Mouse (Mus musculus) stomach, postnatal 0 days (tissue): ENCODE data around the gene Wscd1. TPM values are rescaled to one million over a fixed set of nuclear protein-coding genes. Genes with fewer than 3 reads are reported as not detected.

ENCODE experiments used
- ATAC-seq: fragments of 200-750 bp; cut with Nextera tagmentation; 2 replicates; pipeline ENCODE4 v1.8.0; 2017; ENCODE audit not compliant: low FRiP score, low TSS enrichment
- DNase-seq: peaks from one replicate; pipeline ENCODE4 v3.0.0-alpha.2; 2016; ENCODE audit warnings: low spot score
- H3K27ac ChIP-seq: fragments of 300-500 bp; sonication (generic); replicated peaks from 2 replicates; pipeline ENCODE4 v1.5.1; 2014; ENCODE audit warnings: mild to moderate bottlenecking, control low read depth
- H3K27me3 ChIP-seq: fragments of 300-500 bp; sonication (generic); 2 replicates; pipeline ENCODE4 v1.6.1; 2014; ENCODE audit warnings: low read length; ENCODE audit not compliant: control insufficient read depth, insufficient read depth
- H3K36me3 ChIP-seq: fragments of 300-500 bp; sonication (generic); 2 replicates; pipeline ENCODE4 v1.6.1; 2014; ENCODE audit warnings: low read length, mixed read lengths; ENCODE audit not compliant: control insufficient read depth, insufficient read depth
- H3K4me1 ChIP-seq: fragments of 300-500 bp; sonication (generic); replicated peaks from 2 replicates; pipeline ENCODE4 v1.6.1; 2014; ENCODE audit warnings: antibody characterized with exemption; ENCODE audit not compliant: control insufficient read depth, insufficient read depth
- H3K4me2 ChIP-seq: fragments of 300-500 bp; sonication (generic); replicated peaks from 2 replicates; pipeline ENCODE4 v1.6.1; 2014; ENCODE audit warnings: low read depth, mild to moderate bottlenecking, control low read depth, moderate library complexity
- H3K4me3 ChIP-seq: fragments of 300-500 bp; sonication (generic); 2 replicates; pipeline ENCODE4 v1.5.1; 2014; ENCODE audit warnings: low read depth, low read length, control low read depth
- H3K9ac ChIP-seq: fragments of 300-500 bp; sonication (generic); 2 replicates; pipeline ENCODE4 v1.6.1; 2014; ENCODE audit warnings: mild to moderate bottlenecking, low read length, control low read depth, mixed read lengths
- H3K9me3 ChIP-seq: fragments of 300-500 bp; sonication (generic); 2 replicates; pipeline ENCODE4 v1.6.1; 2016; ENCODE audit warnings: low read length; ENCODE audit not compliant: control insufficient read depth
- CTCF ChIP-seq: IDR thresholded peaks from 2 replicates; pipeline ENCODE4 v1.5.1; 2016; ENCODE audit warnings: antibody characterized with exemption, low read depth, mild to moderate bottlenecking, moderate library complexity
- EP300 ChIP-seq: optimal IDR thresholded peaks from 2 replicates; pipeline ENCODE3; 2016; ENCODE audit warnings: antibody characterized with exemption
- WGBS: fragments of 180-500 bp; shearing (Covaris S2); extraction: QIAGEN DNeasy Blood & Tissue Kit; methylation state at CpG from one replicate; pipeline ENCODE4 v1.1.7; 2014; 5-methylcytosine and 5-hydroxymethylcytosine counted together
- polyA plus RNA-seq: library from polyadenylated mRNA; unstranded; fragments of >200 nt; fragmentation: Nextera tagmentation; extraction: Ambion mirVana; gene quantifications from 2 replicates; pipeline ENCODE4 v1.2.1, GENCODE M21; 2015

Gene Wscd1
- polyA plus RNA-seq, 1 experiment from 2014 or later: 1.5 TPM

GRCm38 (mm10) chr11:71745875-71746274 lies 3.8 kb upstream of the Wscd1 start:
- Histone ChIP-seq H3K27me3 (0 out of 2 replicates have a peak, but pooled peaks cover 2% of the 10 kb centered on the region), H3K4me1 (no peaks in the 10 kb centered on the region), H3K9me3 (no peaks in the 10 kb centered on the region), H3K4me2 (no peak overlapping the region), H3K4me3 (no peak overlapping the region), H3K9ac (no peak overlapping the region), H3K36me3 (no peaks in the 10 kb centered on the region), H3K27ac (no peak overlapping the region)
- TF ChIP-seq EP300: no peak
- no peak for TF ChIP-seq CTCF
- 65% methylated on average over 3 of the region's 3 CpGs for WGBS
- no peak for DNase-seq
- ATAC-seq: no peak

- ATAC-seq (peak; percentile 40; the same call in 1 of the 2 replicates), DNase-seq (no peak)
- TF ChIP-seq EP300: no peak
- no peak for TF ChIP-seq CTCF
- Histone ChIP-seq H3K9me3 (no peaks in the 10 kb centered on the region), H3K27me3 (peaks cover 6% of the 10 kb centered on the region; the same call in 1 of the 2 replicates), H3K36me3 (no peaks in the 10 kb centered on the region), H3K4me3 (no peak overlapping the region), H3K9ac (no peak overlapping the region), H3K4me2 (no peak overlapping the region), H3K4me1 (no peaks in the 10 kb centered on the region), H3K27ac (no peak overlapping the region)
- 75% methylated on average over 7 of the region's 7 CpGs for WGBS
Observed at GRCm38 (mm10) chr11:71747719-71748118, 2.0 kb upstream of the Wscd1 start.

- Histone ChIP-seq H3K9me3 (no peaks in the 10 kb centered on the region), H3K36me3 (no peaks in the 10 kb centered on the region), H3K4me1 (no peaks in the 10 kb centered on the region), H3K4me2 (peak overlapping the region; percentile 62), H3K27me3 (peaks cover 6% of the 10 kb centered on the region; the same call in 1 of the 2 replicates), H3K4me3 (peak overlapping the region; percentile 39), H3K27ac (no peak overlapping the region), H3K9ac (no peak overlapping the region; the same call in 1 of the 2 replicates)
- ATAC-seq (peak; percentile 62), DNase-seq (peak; percentile 18)
- 3% methylated on average over 60 of the region's 60 CpGs for WGBS
- TF ChIP-seq EP300: no peak
- no peak for TF ChIP-seq CTCF
Observed at GRCm38 (mm10) chr11:71750534-71751173, 934 bp downstream of the Wscd1 start.

- ATAC-seq: no peak
Observed at GRCm38 (mm10) chr11:71751174-71751611, 1.5 kb downstream of the Wscd1 start.

GRCm38 (mm10) chr11:71751689-71752088 lies 2.0 kb downstream of the Wscd1 start:
- peaks cover 6% of the 10 kb centered on the region; the same call in 1 of the 2 replicates for H3K27me3 ChIP-seq
- H3K4me3 ChIP-seq: peak overlapping the region; percentile 39
- TF ChIP-seq EP300: no peak
- TF ChIP-seq CTCF: no peak
- H3K27ac ChIP-seq: no peak overlapping the region
- H3K4me1 ChIP-seq: no peaks in the 10 kb centered on the region
- WGBS: 32% methylated on average over 12 of the region's 12 CpGs
- H3K4me2 ChIP-seq: no peak overlapping the region; the same call in 1 of the 2 replicates
- no peak overlapping the region for H3K9ac ChIP-seq
- ATAC-seq (no peak), DNase-seq (no peak)
- no peaks in the 10 kb centered on the region for H3K36me3 ChIP-seq
- H3K9me3 ChIP-seq: no peaks in the 10 kb centered on the region

More at GRCm38 (mm10) chr11:71751174-71751611, 1.5 kb downstream of the Wscd1 start:
- H3K27ac ChIP-seq: no peak overlapping the region
- TF ChIP-seq EP300 (no peak), CTCF (no peak)
- no peak for DNase-seq
- H3K9me3 ChIP-seq: no peaks in the 10 kb centered on the region
- peaks cover 6% of the 10 kb centered on the region; the same call in 1 of the 2 replicates for H3K27me3 ChIP-seq
- H3K4me3 ChIP-seq: peak overlapping the region; percentile 39
- H3K4me1 ChIP-seq: no peaks in the 10 kb centered on the region
- no peak overlapping the region; the same call in 1 of the 2 replicates for H3K9ac ChIP-seq
- WGBS: under 1% methylated on average over 41 of the region's 41 CpGs
- H3K36me3 ChIP-seq: no peaks in the 10 kb centered on the region
- peak overlapping the region; percentile 62 for H3K4me2 ChIP-seq

GRCm38 (mm10) chr11:71752626-71753025 lies 2.9 kb downstream of the Wscd1 start:
- Histone ChIP-seq H3K4me1 (no peaks in the 10 kb centered on the region), H3K4me3 (no peak overlapping the region), H3K9me3 (no peaks in the 10 kb centered on the region), H3K27me3 (peaks cover 6% of the 10 kb centered on the region; the same call in 1 of the 2 replicates), H3K4me2 (no peak overlapping the region), H3K27ac (no peak overlapping the region), H3K36me3 (no peaks in the 10 kb centered on the region), H3K9ac (no peak overlapping the region)
- no peak for ATAC-seq
- 74% methylated on average over 3 of the region's 3 CpGs for WGBS
- DNase-seq: no peak
- no peak for TF ChIP-seq CTCF
- no peak for TF ChIP-seq EP300
